ENCODE assay signal across 8 mouse cellular contexts in the genomic region with DNA sequence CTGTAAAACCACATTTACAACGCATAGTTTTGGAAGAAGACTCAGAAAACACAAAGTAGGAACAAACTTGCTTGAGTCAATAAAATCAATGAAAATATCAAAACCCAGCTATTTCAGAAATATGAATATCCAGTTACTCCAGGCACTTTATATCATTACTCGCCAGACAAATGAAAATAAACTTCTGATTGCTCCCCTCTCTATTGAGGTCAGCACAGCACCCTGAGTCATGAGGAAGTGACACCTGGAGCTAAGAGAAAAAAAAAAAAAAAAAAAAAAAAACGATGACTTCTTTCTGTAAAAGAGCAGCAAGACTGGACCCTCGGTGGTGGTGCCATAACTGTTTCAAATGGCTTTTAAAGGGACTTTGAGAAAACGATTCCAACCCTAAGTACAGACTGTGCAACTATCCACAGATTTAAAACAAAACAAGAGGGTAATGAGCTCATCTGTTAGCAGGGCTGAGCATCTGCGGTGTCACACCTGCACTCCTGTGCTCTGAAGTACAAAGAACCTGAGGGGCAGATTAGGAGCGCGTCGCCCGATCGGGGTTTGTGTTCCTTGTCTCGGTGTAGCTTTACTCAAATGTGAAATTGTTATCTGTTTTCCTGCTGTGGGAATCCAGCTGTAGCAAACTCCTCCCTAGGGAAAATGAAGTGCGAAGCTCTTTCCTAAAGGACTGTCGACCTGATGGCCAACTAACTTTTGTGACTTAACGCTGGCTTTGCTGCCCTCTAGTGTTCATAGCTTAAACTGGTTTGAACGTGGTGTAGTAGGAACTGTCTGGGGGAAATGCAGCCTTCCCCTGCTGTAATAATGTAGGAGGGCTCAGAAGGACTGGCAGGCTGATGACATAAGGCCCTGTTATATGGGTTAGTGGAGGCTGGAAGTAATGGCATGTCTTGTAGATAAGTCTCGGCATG.
DNase-seq lines count a peak whose midpoint lies in the region; ATAC-seq and TF ChIP-seq lines count a peak whose summit lies in the region.

No protein-coding gene starts in this region.

- peak; percentile 25 to 44 for DNase-seq in CD8-positive naive resting alpha-beta T cell, adult 2 months (ENCODE audit: low read depth in 2 of 2, low spot score in 2 of 2)
- DNase-seq in adrenal gland, adult 2 months, result peak; percentile 59
- DNase-seq in heart, postnatal 0 days (ENCODE audit: low spot score), result peak; percentile 79
- peak; percentile 57 to 72 for DNase-seq in kidney, postnatal 4 days
- DNase-seq in liver, embryonic 14.5 days (ENCODE audit: low read depth in 3 of 3, low spot score in 3 of 3), result peak; percentile 50 to 64 (median 62)
- DNase-seq in thymus, postnatal 10 days (ENCODE audit: low spot score in 2 of 2), result peak; percentile 53 to 71

- H3K27me3 ChIP-seq in embryonic facial prominence, embryonic 12.5 days, result no peaks in the 10 kb centered on the region
- H3K27me3 ChIP-seq in heart, postnatal 0 days (ENCODE audit: control insufficient read depth, insufficient read depth, low read length), result no peaks in the 10 kb centered on the region
- H3K27me3 ChIP-seq in liver, embryonic 14.5 days (ENCODE audit: control insufficient read depth, insufficient read depth, low read length), result no peaks in the 10 kb centered on the region
- no peaks in the 10 kb centered on the region for H3K27me3 ChIP-seq in neural tube, embryonic 12.5 days (replicated peaks)

- peak; percentile 47; the same call in 1 of the 2 replicates for ATAC-seq in embryonic facial prominence, embryonic 12.5 days (ENCODE audit: insufficient number of reproducible peaks, insufficient read depth, low FRiP score, low TSS enrichment)
- ATAC-seq in heart, postnatal 0 days (ENCODE audit: insufficient read depth, low read depth), result peak; percentile 57
- ATAC-seq in liver, embryonic 14.5 days (ENCODE audit: insufficient read depth), result peak; percentile 41; the same call in 1 of the 2 replicates
- ATAC-seq in neural tube, embryonic 12.5 days (ENCODE audit: low FRiP score, low read depth), result peak; percentile 85

- TF ChIP-seq CTCF in heart, postnatal 0 days (IDR thresholded peaks at IDR 0.05; ENCODE audit: low read depth), result peak; percentile 86
- TF ChIP-seq CTCF in liver, embryonic 14.5 days (IDR thresholded peaks at IDR 0.05; ENCODE audit: low read depth), result peak; percentile 89

- H3K4me2 ChIP-seq in embryonic facial prominence, embryonic 12.5 days (replicated peaks), result peak overlapping the region; percentile 42
- peak overlapping the region; percentile 2; the same call in 1 of the 2 replicates for H3K4me2 ChIP-seq in heart, postnatal 0 days (ENCODE audit: low read depth, low read length)
- peak overlapping the region; percentile 59 for H3K4me2 ChIP-seq in liver, embryonic 14.5 days (ENCODE audit: low read depth)
- peak overlapping the region; percentile 30 for H3K4me2 ChIP-seq in neural tube, embryonic 12.5 days (replicated peaks)

- H3K4me3 ChIP-seq in embryonic facial prominence, embryonic 12.5 days, result no peak overlapping the region
- H3K4me3 ChIP-seq in heart, postnatal 0 days (ENCODE audit: low read depth, low read length), result no peak overlapping the region
- H3K4me3 ChIP-seq in liver, embryonic 14.5 days (ENCODE audit: insufficient read depth in 1 of 2, low read depth in 2 of 2, low read length in 2 of 2), result peak overlapping the region in 1 of 2 experiments; percentile 24; a peak in 1 of 4 replicates
- no peak overlapping the region for H3K4me3 ChIP-seq in neural tube, embryonic 12.5 days

- H3K9me3 ChIP-seq in embryonic facial prominence, embryonic 12.5 days, result no peaks in the 10 kb centered on the region
- no peaks in the 10 kb centered on the region for H3K9me3 ChIP-seq in heart, postnatal 0 days (replicated peaks; ENCODE audit: control insufficient read depth, low read length)
- H3K9me3 ChIP-seq in liver, embryonic 14.5 days (ENCODE audit: control insufficient read depth, low read length), result no peaks in the 10 kb centered on the region
- no peaks in the 10 kb centered on the region for H3K9me3 ChIP-seq in neural tube, embryonic 12.5 days

- 25% methylated on average over 17 of the region's 17 CpGs for WGBS in embryonic facial prominence, embryonic 12.5 days
- WGBS in heart, postnatal 0 days, result 22% methylated on average over 17 of the region's 17 CpGs
- 29% methylated on average over 17 of the region's 17 CpGs for WGBS in liver, embryonic 14.5 days (ENCODE audit: insufficient replicate concordance)
- WGBS in neural tube, embryonic 12.5 days, result 27% methylated on average over 17 of the region's 17 CpGs

- H3K9ac ChIP-seq in embryonic facial prominence, embryonic 12.5 days, result no peak overlapping the region
- H3K9ac ChIP-seq in heart, postnatal 0 days (replicated peaks; ENCODE audit: low read depth, low read length), result no peak overlapping the region
- H3K9ac ChIP-seq in liver, embryonic 14.5 days (replicated peaks), result no peak overlapping the region
- H3K9ac ChIP-seq in neural tube, embryonic 12.5 days, result no peak overlapping the region

- H3K36me3 ChIP-seq in embryonic facial prominence, embryonic 12.5 days, result no peaks in the 10 kb centered on the region
- no peaks in the 10 kb centered on the region for H3K36me3 ChIP-seq in heart, postnatal 0 days (replicated peaks; ENCODE audit: control insufficient read depth, insufficient read depth, low read length)
- no peaks in the 10 kb centered on the region for H3K36me3 ChIP-seq in liver, embryonic 14.5 days (replicated peaks; ENCODE audit: control insufficient read depth, insufficient read depth, low read depth)
- no peaks in the 10 kb centered on the region for H3K36me3 ChIP-seq in neural tube, embryonic 12.5 days

- TF ChIP-seq EP300 in heart, postnatal 0 days (IDR thresholded peaks at IDR 0.05; ENCODE audit: low read depth), result no peak
- TF ChIP-seq EP300 in liver, embryonic 14.5 days (IDR thresholded peaks at IDR 0.05; ENCODE audit: low read depth), result no peak

- no peaks in the 10 kb centered on the region for H3K4me1 ChIP-seq in embryonic facial prominence, embryonic 12.5 days
- H3K4me1 ChIP-seq in heart, postnatal 0 days (ENCODE audit: control insufficient read depth, insufficient read depth), result no peaks in the 10 kb centered on the region
- H3K4me1 ChIP-seq in liver, embryonic 14.5 days (replicated peaks; ENCODE audit: control insufficient read depth in 2 of 2, insufficient read depth in 2 of 2, low read length in 1 of 2), result peaks cover 0 to 15% of the 10 kb centered on the region in 2 experiments; a peak in 3 of 4 replicates
- H3K4me1 ChIP-seq in neural tube, embryonic 12.5 days, result no peaks in the 10 kb centered on the region

- no peak overlapping the region for H3K27ac ChIP-seq in embryonic facial prominence, embryonic 12.5 days
- H3K27ac ChIP-seq in heart, postnatal 0 days (ENCODE audit: low read depth), result no peak overlapping the region; the same call in 1 of the 2 replicates
- no peak overlapping the region for H3K27ac ChIP-seq in liver, embryonic 14.5 days
- no peak overlapping the region for H3K27ac ChIP-seq in neural tube, embryonic 12.5 days

Comparison
In these comparisons a context has a peak if more than half of its experiments do, and no peak if none do; other contexts are left out.
1. H3K4me2 ChIP-seq: peak in every context shown above with its lines; median percentile 59 in liver, embryonic 14.5 days; 42 in embryonic facial prominence, embryonic 12.5 days; 30 in neural tube, embryonic 12.5 days; 2 in heart, postnatal 0 days.